Mouse (Mus musculus): ENCODE measurements around the gene Gfpt2. TPM values are rescaled to one million over a fixed set of nuclear protein-coding genes. Genes with fewer than 3 reads are reported as not detected.
"Not testable (repeated sequence)": the region's sequence is repeated elsewhere in the genome, so short reads cannot be mapped to it uniquely, and the experiment has no call there.

Gene Gfpt2
- polyA plus RNA-seq, 1 experiment from 2014 or later = 10.9 TPM

DNA sequence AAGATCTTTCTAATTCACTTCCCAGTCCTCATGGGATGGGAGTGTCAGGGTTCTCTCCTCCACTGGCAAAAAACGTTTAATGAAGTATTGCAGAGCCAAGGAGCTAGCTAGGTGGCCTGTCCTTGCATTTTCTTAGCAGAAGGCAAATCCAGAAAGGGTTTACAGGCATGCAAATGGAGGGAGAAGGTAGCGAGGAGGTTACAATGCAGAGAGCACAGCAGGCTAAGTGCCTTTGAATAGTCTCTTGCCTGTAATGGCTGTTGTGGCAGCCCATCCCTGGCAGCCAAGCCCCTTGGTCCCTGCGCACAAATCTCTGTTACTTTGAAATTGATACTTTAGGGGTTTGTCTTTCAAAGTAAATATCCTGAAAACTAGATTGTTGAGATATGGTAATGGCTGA, 12.2 kb downstream of the Gfpt2 start:
- ATAC-seq (ENCODE audit: insufficient read depth, low FRiP score, low TSS enrichment) = no peak
- Histone ChIP-seq H3K27ac (ENCODE audit: low read depth, low read length) (no peak overlapping the region), H3K4me3 (ENCODE audit: low read depth, low read length) (no peak overlapping the region), H3K4me1 (ENCODE audit: control insufficient read depth, insufficient read depth, low read length) (no peaks in the 10 kb centered on the region), H3K9me3 (ENCODE audit: control insufficient read depth, low read length) (no peaks in the 10 kb centered on the region), H3K27me3 (ENCODE audit: control insufficient read depth, insufficient read depth, low read length) (no peaks in the 10 kb centered on the region), H3K36me3 (ENCODE audit: control insufficient read depth, insufficient read depth, low read length) (peaks cover 2% of the 10 kb centered on the region; the same call in 1 of the 2 replicates), H3K4me2 (ENCODE audit: low read depth) (no peak overlapping the region), H3K9ac (ENCODE audit: low read length) (no peak overlapping the region)
- DNase-seq (ENCODE audit: low spot score) = no peak
- WGBS = 20% methylated on average over 3 of the region's 3 CpGs

DNA sequence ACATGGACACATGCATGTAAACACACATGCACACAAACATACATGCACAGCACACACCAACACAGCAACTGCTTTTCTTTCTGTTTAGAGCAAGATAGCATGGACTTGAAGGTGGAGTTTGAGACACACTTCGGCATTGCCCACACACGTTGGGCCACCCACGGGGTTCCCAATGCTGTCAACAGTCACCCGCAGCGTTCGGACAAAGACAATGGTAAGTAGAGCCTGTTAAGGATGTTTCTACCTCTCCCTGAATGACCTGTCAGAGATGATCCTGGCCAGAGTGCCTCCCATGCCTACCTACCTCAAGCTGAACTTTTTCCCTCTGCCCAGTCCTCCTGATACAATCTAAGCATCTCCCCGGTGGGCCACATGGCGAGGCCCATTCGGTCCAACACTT, 15.0 kb downstream of the Gfpt2 start:
- Histone ChIP-seq H3K9ac (ENCODE audit: low read length) (no peak overlapping the region), H3K27ac (ENCODE audit: low read depth, low read length) (no peak overlapping the region), H3K4me1 (ENCODE audit: control insufficient read depth, insufficient read depth, low read length) (no peaks in the 10 kb centered on the region), H3K9me3 (ENCODE audit: control insufficient read depth, low read length) (no peaks in the 10 kb centered on the region), H3K27me3 (ENCODE audit: control insufficient read depth, insufficient read depth, low read length) (no peaks in the 10 kb centered on the region), H3K4me2 (ENCODE audit: low read depth) (no peak overlapping the region), H3K36me3 (ENCODE audit: control insufficient read depth, insufficient read depth, low read length) (peaks cover 2% of the 10 kb centered on the region), H3K4me3 (ENCODE audit: low read depth, low read length) (no peak overlapping the region)
- DNase-seq (ENCODE audit: low spot score) (no peak), ATAC-seq (ENCODE audit: insufficient read depth, low FRiP score, low TSS enrichment) (no peak)
- 93% methylated on average over 9 of the region's 9 CpGs for WGBS

DNA sequence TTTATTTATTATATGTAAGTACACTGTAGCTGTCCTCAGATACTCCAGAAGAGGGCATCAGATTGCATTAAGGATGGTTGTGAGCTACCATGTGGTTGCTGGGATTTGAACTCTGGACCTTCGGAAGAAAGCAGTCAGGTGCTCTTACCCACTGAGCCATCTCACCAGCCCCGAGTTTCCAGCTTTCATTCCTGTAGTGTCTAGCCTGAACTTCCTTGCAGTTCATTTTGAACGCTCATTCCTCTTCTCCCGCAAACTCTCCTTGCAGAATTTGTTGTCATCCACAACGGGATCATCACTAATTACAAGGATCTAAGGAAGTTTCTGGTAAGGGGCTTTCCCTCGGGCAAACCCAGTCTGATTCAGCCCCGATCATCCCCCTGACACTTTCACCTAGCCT, 16.7 kb downstream of the Gfpt2 start:
- not testable (repeated sequence) for H3K4me3 ChIP-seq (ENCODE audit: low read depth, low read length); ATAC-seq (ENCODE audit: insufficient read depth, low FRiP score, low TSS enrichment); H3K4me1 ChIP-seq (ENCODE audit: control insufficient read depth, insufficient read depth, low read length); H3K4me2 ChIP-seq (ENCODE audit: low read depth); H3K9me3 ChIP-seq (ENCODE audit: control insufficient read depth, low read length); DNase-seq (ENCODE audit: low spot score); H3K27me3 ChIP-seq (ENCODE audit: control insufficient read depth, insufficient read depth, low read length); H3K9ac ChIP-seq (ENCODE audit: low read length); H3K27ac ChIP-seq (ENCODE audit: low read depth, low read length); H3K36me3 ChIP-seq (ENCODE audit: control insufficient read depth, insufficient read depth, low read length)
- 81% methylated on average over 7 of the region's 7 CpGs for WGBS

DNA sequence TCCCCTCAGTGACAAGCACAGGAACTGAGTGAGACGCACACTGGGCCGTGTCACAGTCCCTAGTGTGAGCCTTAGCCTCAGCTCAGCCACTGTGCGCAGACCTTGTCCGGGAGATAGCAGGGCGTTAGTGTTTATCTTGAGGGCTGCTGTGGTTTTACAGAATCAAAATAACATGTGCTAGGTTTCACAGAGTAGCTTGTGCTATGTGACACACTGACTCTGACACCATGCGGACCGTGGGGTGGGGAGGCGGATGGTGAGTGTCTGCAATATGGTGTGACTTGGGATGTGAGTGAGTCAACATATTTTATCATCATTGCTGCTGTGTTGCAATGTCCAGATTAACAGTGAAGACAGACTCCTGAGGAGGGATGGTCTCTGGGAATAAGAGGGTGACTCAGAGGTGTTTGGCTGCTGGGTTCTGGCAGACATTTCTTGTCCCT, 17.1 kb downstream of the Gfpt2 start:
- peaks cover 3% of the 10 kb centered on the region for H3K36me3 ChIP-seq (ENCODE audit: control insufficient read depth, insufficient read depth, low read length)
- H3K4me3 ChIP-seq (ENCODE audit: low read depth, low read length) = no peak overlapping the region
- WGBS = 90% methylated on average over 8 of the region's 8 CpGs
- H3K9me3 ChIP-seq (ENCODE audit: control insufficient read depth, low read length) = no peaks in the 10 kb centered on the region
- H3K4me1 ChIP-seq (ENCODE audit: control insufficient read depth, insufficient read depth, low read length) = no peaks in the 10 kb centered on the region
- no peak for ATAC-seq (ENCODE audit: insufficient read depth, low FRiP score, low TSS enrichment)
- DNase-seq (ENCODE audit: low spot score) = no peak
- no peak overlapping the region for H3K4me2 ChIP-seq (ENCODE audit: low read depth)
- no peak overlapping the region for H3K9ac ChIP-seq (ENCODE audit: low read length)
- H3K27me3 ChIP-seq (ENCODE audit: control insufficient read depth, insufficient read depth, low read length) = no peaks in the 10 kb centered on the region
- no peak overlapping the region for H3K27ac ChIP-seq (ENCODE audit: low read depth, low read length)

DNA sequence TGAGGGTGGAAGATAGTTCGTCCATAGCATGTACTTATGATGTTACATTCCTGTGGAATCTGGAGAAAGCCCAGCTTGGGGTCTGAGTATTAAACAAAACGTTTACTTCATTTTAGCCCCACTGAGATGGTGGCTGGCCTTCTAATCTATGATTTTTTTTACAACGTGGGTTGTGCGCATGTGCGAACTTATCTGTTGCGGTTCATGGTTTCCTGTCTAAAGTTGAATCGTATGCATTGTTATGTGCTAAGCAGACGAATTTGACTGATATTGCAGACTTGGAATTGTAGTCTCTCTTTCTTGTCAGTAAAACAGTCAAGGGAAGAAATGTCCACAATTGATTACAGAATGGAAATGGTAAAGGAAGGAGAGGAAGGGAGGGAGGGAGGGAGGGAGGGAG, 17.9 kb downstream of the Gfpt2 start:
- H3K27me3 ChIP-seq (ENCODE audit: control insufficient read depth, insufficient read depth, low read length) = no peaks in the 10 kb centered on the region
- peaks cover 3% of the 10 kb centered on the region for H3K36me3 ChIP-seq (ENCODE audit: control insufficient read depth, insufficient read depth, low read length)
- H3K27ac ChIP-seq (ENCODE audit: low read depth, low read length) = no peak overlapping the region
- H3K4me1 ChIP-seq (ENCODE audit: control insufficient read depth, insufficient read depth, low read length) = no peaks in the 10 kb centered on the region
- ATAC-seq (ENCODE audit: insufficient read depth, low FRiP score, low TSS enrichment) (no peak), DNase-seq (ENCODE audit: low spot score) (no peak)
- no peak overlapping the region for H3K4me2 ChIP-seq (ENCODE audit: low read depth)
- no peaks in the 10 kb centered on the region for H3K9me3 ChIP-seq (ENCODE audit: control insufficient read depth, low read length)
- 86% methylated on average over 8 of the region's 8 CpGs for WGBS
- no peak overlapping the region for H3K9ac ChIP-seq (ENCODE audit: low read length)
- H3K4me3 ChIP-seq (ENCODE audit: low read depth, low read length) = no peak overlapping the region

DNA sequence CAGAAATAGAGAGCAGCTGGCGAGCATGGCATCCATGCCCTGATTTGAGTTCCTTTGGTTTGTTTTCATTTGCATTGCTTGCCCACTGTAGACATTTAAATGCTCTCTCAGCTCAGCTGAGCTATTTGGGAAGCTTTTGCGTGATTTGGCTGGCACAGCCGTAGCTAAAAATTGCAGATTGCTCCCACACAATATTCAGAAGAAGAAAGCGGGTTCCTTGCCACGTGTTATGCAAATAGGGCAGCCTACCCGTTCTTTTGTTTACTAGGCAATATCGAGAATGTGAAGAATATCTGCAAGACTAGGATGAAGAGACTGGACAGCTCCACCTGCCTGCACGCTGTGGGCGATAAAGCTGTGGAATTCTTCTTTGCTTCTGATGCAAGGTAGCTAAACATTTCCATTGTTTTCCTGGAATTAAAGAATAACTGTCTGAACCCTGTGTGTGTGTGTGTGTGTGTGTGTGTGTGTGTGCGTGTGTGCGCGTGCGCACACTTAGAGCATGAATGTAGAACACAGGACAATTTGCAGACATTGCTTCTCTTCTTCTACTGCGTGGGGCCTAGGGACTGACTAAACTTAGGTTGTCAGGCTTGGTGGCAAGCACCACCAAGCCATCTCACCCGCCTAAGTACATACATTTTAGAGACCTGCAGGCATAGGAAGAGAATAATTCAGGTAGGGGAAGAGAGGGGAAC, 25.0 kb downstream of the Gfpt2 start:
- ATAC-seq (ENCODE audit: insufficient read depth, low FRiP score, low TSS enrichment) = no peak
- Histone ChIP-seq H3K9ac (ENCODE audit: low read length) (no peak overlapping the region), H3K4me2 (ENCODE audit: low read depth) (no peak overlapping the region), H3K4me1 (ENCODE audit: control insufficient read depth, insufficient read depth, low read length) (no peaks in the 10 kb centered on the region), H3K27me3 (ENCODE audit: control insufficient read depth, insufficient read depth, low read length) (no peaks in the 10 kb centered on the region), H3K9me3 (ENCODE audit: control insufficient read depth, low read length) (no peaks in the 10 kb centered on the region), H3K27ac (ENCODE audit: low read depth, low read length) (no peak overlapping the region), H3K36me3 (ENCODE audit: control insufficient read depth, insufficient read depth, low read length) (peaks cover 1% of the 10 kb centered on the region), H3K4me3 (ENCODE audit: low read depth, low read length) (no peak overlapping the region)
- DNase-seq (ENCODE audit: low spot score) = no peak
- WGBS = 93% methylated on average over 15 of the region's 15 CpGs

DNA sequence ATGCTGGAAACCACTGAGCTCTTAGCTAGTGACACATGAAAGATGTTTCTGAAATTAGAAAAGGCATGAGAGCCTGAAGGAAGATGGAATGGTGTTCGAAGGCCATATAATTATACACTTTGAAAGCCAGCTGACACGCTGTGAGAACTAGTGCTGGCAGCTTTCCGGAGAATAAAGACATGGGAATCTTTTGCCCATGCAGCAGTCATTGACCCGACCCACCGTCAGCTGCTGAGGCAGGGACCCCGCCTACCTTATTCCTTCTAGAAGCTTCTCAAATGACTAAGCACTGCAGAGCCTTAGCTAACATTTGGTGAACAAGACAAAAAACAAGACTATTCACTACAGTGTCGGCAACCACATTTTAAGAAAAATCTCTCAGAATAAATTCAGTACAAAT, 25.7 kb downstream of the Gfpt2 start:
- H3K4me3 ChIP-seq (ENCODE audit: low read depth, low read length) = no peak overlapping the region
- H3K4me1 ChIP-seq (ENCODE audit: control insufficient read depth, insufficient read depth, low read length) = no peaks in the 10 kb centered on the region
- H3K27me3 ChIP-seq (ENCODE audit: control insufficient read depth, insufficient read depth, low read length) = no peaks in the 10 kb centered on the region
- peaks cover 3% of the 10 kb centered on the region; the same call in 1 of the 2 replicates for H3K36me3 ChIP-seq (ENCODE audit: control insufficient read depth, insufficient read depth, low read length)
- no peaks in the 10 kb centered on the region for H3K9me3 ChIP-seq (ENCODE audit: control insufficient read depth, low read length)
- no peak overlapping the region for H3K27ac ChIP-seq (ENCODE audit: low read depth, low read length)
- ATAC-seq (ENCODE audit: insufficient read depth, low FRiP score, low TSS enrichment) = no peak
- 88% methylated on average over 7 of the region's 7 CpGs for WGBS
- DNase-seq (ENCODE audit: low spot score) = no peak
- H3K4me2 ChIP-seq (ENCODE audit: low read depth) = no peak overlapping the region
- H3K9ac ChIP-seq (ENCODE audit: low read length) = no peak overlapping the region

DNA sequence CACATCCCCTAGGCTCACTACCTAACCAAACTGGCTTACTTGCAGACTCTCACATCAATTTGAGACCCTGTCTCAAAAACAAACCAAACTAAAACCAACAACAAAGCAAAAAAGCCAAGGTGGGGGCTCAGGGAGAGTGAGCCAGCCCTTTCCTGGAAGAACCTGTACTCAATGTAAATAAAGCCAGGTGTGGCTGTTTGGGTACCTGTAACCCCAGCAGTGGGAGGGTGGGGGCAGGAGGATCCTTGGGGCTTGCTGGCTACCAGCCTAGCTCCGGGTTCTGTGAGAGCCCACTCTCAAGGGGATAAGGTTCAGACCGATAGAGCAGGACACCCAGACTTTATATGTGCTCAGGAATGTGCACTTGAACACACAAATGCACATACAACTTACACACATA, 26.9 kb downstream of the Gfpt2 start:
- Histone ChIP-seq H3K9ac (ENCODE audit: low read length) (no peak overlapping the region), H3K36me3 (ENCODE audit: control insufficient read depth, insufficient read depth, low read length) (peaks cover 3% of the 10 kb centered on the region; the same call in 1 of the 2 replicates), H3K4me3 (ENCODE audit: low read depth, low read length) (no peak overlapping the region), H3K9me3 (ENCODE audit: control insufficient read depth, low read length) (no peaks in the 10 kb centered on the region), H3K4me1 (ENCODE audit: control insufficient read depth, insufficient read depth, low read length) (no peaks in the 10 kb centered on the region), H3K4me2 (ENCODE audit: low read depth) (no peak overlapping the region), H3K27ac (ENCODE audit: low read depth, low read length) (no peak overlapping the region), H3K27me3 (ENCODE audit: control insufficient read depth, insufficient read depth, low read length) (no peaks in the 10 kb centered on the region)
- ATAC-seq (ENCODE audit: insufficient read depth, low FRiP score, low TSS enrichment) = no peak
- DNase-seq (ENCODE audit: low spot score) = no peak
- WGBS = 89% methylated on average over 2 of the region's 2 CpGs

DNA sequence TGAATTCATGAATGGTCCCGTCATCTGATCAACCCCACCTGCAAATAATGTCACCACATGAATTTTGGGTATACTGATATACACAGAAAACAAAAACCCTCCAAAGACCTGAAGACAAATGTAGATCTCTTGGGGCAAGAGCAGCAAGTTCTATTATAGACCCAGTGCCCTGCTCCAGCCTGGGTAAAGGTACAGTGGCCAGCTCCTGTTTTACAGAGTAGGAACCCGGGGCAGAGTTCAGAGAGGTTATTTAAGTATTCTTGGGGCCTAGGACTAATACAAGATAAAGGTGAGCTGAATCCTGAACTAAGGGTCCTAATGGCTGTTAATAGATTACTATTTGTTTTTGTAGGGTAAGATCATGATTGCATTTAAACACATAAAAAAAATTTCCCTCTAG, 27.6 kb downstream of the Gfpt2 start:
- no peak for DNase-seq (ENCODE audit: low spot score)
- Histone ChIP-seq H3K9me3 (ENCODE audit: control insufficient read depth, low read length) (no peaks in the 10 kb centered on the region), H3K36me3 (ENCODE audit: control insufficient read depth, insufficient read depth, low read length) (peaks cover 3% of the 10 kb centered on the region; the same call in 1 of the 2 replicates), H3K4me2 (ENCODE audit: low read depth) (no peak overlapping the region), H3K27me3 (ENCODE audit: control insufficient read depth, insufficient read depth, low read length) (no peaks in the 10 kb centered on the region), H3K4me1 (ENCODE audit: control insufficient read depth, insufficient read depth, low read length) (no peaks in the 10 kb centered on the region), H3K9ac (ENCODE audit: low read length) (no peak overlapping the region), H3K27ac (ENCODE audit: low read depth, low read length) (no peak overlapping the region), H3K4me3 (ENCODE audit: low read depth, low read length) (no peak overlapping the region)
- WGBS = 89% methylated on average over 2 of the region's 2 CpGs
- no peak for ATAC-seq (ENCODE audit: insufficient read depth, low FRiP score, low TSS enrichment)
